Mouse (Mus musculus) ES-Bruce4 (cell line): ENCODE measurements at regions not wholly inside any gene's neighbourhood (a gene's known extent, or its start where the extent isn't known, plus 50 kb on each side); places are given as distances from the start of the nearest gene placed in this dataset.

Experiments
- CTCF ChIP-seq: IDR thresholded peaks from one replicate; pipeline ENCODE4 v1.8.1; 2011; ENCODE audit warnings: low read depth, low read length
- POLR2A ChIP-seq: IDR thresholded peaks from one replicate; pipeline ENCODE4 v1.8.1; 2011; ENCODE audit warnings: low read length; ENCODE audit not compliant: insufficient read depth

GRCm38 (mm10) chr1:193969264-193969908, 599.3 kb upstream of the Camk1g start:
- no peak for TF ChIP-seq POLR2A
- no peak for TF ChIP-seq CTCF
